Mouse (Mus musculus): Measurements from ENCODE around the gene Med27. TPM values are rescaled to one million over a fixed set of nuclear protein-coding genes. Genes with fewer than 3 reads are reported as not detected.

Gene Med27
- total RNA-seq, 2 experiments from 2014 or later: 18.6 to 21.7 TPM

DNA sequence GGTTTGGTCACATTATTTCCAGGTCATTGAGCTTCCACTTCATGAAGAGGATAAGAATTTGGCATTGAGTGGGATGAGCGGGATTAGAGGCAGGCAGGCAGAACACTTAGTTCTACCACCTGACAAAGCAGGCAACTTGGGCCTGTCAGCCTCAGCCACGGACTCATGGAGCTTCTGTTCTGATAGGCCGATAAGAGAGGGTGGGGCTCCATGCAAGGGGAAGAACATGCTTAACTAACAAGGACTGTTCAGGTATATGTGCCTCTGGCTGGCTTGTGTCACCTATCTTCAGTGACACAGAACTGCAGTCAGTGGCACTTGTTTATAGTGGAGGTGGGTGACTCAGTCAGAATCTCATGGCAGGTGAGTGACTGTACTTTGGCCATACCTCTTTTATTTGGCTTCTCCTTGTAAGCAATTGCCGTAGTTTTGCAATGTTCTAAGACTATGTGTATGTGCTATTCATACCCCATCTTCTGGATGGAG is 126.4 kb downstream of the Med27 start:
- DNase-seq: no peak

DNA sequence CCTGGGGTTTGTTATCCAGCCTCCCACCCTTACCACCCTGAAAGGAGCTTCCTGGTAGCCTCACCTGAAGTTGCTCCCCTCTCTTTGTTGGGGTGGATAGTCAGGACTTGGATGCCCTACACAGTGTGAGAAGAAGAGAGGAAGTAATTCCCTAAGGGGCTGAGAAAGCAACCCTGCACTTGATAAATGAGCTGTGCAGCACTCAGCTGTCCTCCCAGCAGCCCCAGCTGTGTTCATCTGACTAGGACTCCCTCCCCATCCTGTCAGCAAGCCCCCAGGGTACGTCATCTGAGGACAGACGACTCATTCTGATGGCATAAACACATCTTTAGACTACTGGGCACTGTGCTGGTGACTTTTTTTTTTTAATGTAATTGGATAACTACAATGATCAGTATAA is 127.3 kb downstream of the Med27 start:
- DNase-seq: no peak

DNA sequence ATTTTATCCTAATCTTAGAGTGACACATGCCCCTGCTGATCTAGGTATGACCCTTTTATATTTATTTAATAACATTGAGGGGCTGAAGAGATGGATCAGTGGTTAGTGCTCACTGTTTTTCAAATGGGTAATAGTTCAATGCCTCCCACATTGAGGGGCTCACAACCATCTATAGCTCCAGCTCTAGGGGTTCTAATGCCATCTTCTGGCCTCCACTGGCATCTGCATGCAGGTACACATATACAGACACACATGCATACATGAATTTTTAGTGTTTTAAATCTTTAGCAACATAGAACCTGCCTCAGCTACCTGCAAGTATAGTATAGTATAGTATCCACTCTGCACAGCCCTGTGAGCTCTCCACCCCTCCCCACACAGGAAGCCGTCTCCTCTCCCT is 130.1 kb downstream of the Med27 start:
- DNase-seq: no peak

DNA sequence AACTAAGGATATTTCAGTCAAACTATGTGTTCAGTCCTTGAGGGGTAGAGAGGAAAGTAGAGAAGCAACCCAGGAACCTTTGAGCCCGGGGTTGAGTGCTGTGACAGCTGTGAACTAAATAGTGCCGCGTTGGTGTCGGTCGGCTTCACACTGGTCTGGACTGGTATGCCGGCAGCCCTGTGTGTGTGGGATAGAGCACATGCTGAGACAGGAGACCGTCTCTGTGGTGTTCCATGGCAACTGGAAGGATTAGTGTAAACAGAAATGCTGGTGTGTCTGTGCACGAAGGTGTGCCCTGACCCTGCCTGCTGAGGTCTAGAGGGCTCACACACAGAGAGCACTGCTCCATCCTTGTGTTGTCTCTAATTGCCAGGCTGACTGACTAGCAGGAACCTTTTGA is 135.2 kb downstream of the Med27 start:
- no peak for DNase-seq

DNA sequence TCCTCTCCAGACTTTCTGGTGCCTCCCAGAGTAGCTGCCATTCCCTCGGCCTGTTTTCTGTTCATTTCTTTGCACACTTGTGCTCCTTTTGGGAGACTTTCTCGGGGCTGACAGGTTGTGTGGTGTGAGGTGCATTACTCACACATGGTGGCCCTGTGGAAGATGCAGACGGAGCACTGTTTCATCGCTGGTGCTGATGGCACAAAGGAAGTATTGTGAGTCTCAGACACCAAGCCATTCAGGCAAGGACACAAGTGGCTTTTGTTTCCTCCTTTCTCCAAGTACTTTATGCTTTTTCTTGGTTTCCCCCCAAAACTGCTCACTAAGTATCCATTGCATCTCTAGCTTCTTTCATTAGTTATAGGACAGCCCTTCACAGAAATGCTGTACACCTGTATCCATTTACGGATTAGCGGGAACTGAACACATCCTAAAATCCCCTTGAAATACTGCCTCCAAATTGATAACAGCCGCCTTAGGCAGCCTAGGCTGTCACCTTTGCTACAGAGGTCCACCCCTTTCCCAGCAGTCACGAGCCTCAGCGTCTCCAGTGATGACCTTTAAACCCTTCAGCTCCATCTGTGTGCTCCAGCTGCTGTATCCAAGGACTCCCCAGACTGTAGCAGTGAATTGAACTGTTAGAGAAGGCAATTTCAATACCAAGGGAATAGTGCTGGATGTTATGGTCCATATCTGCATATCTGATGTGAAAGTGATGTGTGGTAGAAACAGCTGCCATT is 136.5 kb downstream of the Med27 start:
- DNase-seq: no peak

DNA sequence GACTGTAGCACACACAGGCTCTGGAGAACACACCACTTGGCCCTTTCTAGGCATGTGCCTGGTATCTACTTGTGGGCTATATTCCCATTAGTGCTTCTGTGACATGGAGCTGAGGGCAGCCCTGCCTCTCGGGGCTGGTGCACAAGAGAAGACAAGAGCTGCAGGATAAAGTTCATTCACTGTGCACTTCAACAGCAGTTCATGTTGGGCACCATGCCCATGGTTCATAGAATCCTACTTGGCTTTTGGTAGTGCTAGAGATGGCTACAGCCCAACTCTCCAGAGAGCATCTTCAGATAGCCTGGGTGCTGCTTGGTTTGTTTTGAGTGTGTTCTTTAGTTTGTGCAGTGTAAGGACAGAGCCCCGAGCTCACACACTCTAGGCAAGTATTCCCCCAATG is 138.9 kb downstream of the Med27 start:
- DNase-seq: peak; percentile 49

DNA sequence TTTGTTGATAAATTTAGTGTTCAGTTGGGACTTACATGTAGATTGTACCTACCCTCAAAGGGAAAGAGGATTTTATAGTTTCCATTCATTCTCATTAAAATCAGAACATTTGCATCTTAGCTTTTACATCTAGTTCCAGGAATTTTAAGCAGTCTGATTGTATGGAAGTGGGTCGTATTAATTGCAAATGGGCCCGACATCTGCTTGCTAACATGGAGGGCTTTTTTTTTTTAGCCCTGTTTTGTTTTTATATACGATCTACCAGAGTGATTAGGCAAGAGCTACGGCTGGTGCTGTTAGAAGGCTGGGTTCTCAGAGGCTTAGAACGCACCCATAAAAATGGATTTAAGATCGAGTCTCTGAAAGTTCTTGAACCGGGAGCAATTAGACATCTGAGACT is 139.9 kb downstream of the Med27 start:
- DNase-seq: no peak

DNA sequence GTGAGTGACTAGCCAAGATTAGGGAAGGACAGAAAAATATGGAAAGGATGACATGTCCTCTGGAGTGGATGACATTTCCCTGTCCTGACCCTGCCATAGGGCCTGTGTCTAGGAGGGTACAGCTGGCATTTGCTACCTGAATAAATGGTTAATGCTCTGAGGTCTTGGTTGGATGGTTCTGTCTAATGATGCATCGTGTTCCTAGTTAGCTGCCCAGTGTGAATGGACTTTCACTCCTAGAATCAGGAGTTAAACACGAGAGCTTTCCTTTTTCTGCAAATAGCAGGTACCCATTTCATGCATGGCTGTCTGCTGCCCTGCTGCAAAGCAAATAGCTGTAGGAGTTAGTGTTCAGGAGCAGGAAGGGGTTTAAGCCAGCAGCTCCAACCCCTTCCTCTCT is 141.0 kb downstream of the Med27 start:
- no peak for DNase-seq

DNA sequence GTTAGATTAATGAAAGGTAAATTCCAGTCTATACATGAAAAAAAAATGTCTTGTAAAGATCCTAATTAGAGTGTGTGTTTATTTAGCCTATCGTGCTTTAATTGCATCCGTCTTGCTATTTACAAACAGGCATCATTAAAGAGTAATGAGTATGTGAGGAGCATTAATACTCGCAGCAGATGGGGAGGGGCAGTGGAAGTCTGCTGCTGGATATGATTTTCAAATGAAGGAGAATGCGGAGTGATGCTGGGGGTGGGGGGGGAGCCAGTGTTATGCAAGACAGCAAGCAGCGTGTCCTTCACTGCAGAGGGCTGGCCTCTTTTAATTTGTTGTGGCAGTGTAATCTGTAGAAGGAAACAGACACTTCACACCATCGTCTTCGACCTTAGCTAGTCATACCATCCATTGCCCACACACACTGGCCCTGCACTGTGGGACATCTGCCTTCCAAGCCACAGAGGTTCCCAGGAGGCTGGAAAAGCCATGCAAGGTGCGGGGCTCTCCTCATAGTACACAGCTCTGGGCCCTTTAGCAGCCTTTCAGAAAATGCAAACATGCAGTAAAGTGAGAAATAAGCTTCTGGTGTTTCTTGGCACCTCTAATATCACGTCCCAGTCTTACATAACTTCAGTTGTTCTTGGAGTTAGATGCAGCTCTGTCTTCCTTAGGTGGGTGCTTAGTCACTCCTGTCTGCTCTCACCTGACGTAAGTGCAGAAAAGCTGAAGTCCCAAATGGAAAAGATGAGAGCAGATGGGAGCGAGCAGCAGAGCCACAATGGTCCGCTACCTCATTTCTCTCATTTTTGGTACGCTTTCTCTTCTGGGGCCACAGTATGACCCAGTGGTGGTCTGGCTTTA is 142.0 kb downstream of the Med27 start:
- no peak for DNase-seq

DNA sequence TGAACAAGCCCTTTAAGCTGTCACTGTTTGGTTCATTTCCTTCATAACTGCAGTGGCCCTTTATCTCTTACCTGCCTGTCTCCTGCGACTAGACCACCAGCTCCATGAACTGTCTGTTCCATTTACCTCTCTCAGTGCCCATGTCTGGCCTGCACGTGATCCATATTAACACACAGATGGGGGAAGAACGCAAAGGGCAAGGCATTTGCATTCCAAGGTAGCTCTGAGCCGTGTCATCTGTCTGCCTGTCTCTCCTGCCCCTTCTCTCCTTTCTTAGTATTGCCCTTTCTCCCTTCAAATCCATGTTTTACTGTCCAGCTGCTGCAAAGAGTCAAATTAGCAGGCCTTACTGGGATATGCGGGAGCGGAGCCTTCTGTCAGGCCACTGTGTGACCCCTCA is 145.0 kb downstream of the Med27 start:
- no peak for DNase-seq

DNA sequence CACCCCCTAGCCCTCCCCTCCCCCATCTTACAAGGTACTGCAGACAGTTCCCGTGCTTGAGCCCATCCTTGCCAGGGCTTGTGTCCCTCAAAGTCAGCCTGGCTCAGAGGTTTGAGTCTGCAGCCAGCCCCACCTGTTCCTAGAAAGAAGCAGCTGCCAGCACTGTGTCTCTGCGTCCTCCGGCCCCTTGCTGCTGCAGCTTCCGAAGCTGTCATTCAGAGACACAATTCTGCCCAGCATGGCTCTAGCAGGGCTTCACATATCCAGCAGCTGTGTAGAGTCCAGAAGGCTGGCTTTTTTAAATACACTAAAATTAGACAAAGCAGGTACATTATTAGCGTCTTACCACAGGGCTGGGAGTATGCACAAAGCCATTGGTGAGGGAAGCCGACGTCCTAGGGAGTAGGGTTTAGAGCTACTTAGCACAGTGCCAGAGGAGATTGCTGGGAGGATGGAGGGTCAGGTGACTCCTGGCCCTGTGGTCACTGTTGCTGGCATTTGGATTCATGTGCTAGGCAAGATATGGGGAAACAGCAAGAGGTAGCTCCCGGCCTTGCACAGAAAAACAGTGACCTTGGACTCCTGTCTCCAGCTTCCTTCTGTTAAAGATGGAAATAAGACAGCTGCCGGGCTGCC is 146.9 kb downstream of the Med27 start:
- peak; percentile 49 for DNase-seq

DNA sequence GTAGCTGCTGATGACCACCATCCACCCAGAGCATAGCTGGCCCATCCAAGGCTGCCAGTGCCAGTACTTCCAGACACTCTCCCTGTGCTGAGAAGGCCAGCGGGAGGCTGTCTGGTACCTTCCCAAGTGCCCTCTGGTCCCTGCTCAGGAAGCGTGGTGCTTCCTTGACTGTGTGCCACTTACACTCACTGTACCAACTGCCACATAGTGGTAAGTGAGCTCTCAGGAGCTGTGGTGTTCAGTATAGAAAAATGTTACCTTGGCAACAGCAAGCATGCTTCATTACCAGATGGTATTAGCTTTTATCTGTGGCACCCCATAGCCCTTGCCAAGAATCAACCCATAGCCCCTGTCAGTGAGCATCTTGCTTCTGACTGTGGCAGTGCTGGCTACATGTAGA is 148.7 kb downstream of the Med27 start:
- no peak for DNase-seq

DNA sequence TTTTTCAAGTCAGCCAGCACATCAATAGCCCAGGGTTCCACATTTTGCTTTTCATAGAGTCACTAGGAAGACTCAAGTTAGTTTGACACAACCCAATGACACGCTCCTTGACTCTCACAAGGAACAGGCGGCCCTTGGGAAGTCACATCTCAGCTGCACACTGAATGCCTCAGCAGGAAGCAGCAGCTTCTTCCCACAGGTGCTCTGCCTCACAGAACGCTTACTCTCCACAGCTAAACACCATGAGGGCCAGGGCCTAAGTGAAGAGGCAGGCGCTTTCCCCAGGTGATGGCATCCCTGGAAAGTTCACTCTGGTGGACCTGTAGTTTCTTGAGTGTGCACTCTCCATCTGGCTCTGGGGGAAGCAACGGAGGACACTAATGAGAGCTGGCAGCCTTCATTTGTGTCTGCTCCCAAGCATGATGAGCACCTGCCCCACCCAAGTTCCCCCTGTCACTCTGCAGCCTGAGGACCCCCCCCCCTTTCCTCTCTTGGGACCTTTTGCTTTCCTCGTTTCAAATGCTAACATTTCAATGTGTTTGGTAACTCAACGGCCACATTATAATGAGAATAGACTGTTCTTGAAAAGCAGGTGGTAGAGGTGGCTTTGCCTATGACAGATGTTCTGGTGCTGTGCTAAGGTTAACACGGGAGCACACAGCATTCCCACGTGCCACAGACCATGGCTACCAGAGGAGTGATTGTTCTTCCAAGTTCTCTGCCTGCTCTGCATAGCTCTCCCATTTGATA is 154.2 kb downstream of the Med27 start:
- DNase-seq: no peak

DNA sequence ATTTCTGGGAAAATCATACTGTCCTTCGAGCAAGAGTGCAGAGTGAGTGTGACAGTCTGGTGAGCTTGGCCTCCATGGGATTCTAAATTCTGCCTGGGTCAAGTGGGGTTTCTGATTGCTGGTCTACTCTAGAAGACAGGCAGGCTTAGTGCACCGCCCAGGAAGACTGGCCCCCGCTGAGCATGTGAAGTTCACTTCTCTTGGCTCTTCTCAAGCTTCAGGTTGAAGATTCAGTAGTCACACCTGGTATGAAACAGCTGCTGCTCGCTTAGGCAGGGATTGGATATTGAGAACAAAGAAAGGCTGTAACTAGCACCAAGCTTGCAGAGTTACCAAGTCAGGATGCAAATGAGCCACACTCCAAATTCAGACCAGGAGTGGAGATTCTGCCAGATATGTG is 154.8 kb downstream of the Med27 start:
- DNase-seq: no peak

DNA sequence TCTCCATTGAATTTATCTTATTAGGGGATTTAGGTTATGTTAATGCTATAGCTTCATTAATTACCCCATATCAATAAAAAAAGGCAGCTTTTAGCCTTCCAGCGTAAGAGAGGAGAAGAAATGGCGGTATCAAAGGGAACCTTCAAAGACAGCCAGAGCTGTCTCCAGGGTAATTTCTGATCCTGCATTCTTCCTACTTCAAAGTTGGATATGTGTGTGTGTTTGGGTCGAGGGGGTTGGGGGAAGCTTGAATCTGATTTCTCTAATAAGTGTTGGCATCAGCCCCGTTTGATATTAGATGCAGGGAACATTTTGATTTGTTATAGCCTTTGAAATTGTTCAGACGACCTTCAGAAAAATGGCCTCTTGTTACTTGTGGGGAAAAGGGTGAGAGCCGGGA is 158.2 kb downstream of the Med27 start:
- no peak for DNase-seq

DNA sequence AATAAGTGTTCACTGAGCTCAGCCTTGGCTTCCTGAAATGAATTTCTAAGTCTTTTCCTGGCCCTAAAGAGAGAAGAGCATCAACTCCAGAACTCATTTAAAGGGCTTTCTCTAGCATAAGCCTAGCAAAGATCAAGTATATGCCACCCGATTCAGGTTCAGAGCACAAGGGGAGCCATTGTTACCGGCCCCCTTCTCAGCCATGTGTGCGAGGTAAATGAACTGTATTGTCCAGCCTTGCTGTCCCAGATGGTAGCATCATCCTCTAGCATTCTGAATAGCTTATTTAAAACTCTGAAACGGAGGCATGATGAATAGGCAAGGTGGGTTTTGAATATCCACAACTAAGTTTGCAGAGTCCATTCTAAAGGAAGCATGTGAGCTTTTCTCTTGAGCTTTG is 159.8 kb downstream of the Med27 start:
- DNase-seq: no peak

DNA sequence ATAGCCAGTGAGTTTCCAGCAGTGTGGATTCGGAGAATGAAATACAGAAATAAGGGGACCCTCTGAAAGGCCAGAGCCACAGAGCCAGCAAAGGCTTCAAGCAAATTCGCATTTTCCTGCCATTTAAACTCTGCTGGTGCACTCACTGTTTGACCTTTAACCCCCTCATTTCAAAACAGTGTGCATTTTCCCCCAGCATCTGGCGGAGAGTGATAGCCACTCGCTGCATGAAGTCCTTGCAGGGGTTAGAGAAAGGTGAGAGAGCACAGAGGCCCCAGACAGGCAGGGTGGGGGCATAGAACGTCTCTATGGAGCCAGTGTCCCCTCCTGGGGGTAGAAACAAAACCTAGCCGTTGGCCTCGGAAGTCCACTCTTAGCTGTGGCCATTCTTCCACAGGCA is 166.5 kb downstream of the Med27 start:
- no peak for DNase-seq

DNA sequence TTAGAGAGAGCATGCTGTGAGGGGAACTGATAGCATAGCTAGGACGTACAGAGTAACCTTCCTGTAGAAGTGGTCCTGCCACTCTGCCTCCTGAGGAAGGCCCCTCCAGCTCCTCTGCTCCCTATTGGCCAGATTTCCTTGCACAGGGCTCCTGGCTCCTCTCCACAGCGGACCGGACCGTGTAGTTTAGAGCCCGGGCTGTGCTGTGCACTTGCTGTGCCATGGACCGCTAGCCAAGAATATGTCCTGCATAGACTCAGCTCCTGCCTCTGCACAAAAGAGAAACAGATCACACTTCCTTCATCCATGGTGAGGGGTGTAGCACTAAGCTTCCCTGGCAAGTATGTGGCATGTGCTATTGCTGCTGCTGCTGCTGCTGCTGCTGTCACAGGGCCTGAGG is 168.2 kb downstream of the Med27 start:
- no peak for DNase-seq

DNA sequence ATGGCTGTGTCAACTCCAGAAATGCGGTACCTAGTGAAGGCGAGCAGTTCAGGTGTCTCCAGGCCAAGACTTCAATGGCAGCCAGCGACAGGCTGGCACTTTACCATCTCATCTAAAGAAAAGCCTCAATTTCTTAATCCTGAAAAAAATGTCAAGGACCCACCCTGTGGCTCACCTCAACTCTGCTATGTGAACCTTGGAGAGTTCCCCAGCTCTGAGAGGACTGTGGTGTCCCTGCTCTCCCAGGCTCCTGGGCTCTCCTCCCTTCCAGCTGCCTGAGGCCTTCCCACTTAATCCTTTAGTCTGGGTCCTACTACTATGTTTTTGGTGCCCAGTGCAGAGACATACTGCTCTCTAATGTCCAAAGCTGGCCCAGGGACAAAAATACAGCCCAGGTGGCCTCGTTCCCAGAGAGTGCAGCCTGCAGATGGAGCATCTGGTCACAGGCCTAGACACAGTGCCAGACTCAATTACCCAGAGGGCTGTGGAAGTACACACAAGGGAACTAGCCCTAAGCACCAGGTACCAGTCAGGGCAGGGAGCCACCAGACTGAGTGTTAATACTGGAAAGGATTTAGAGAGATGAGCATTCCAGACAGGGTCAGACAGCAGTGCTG is 169.3 kb downstream of the Med27 start:
- DNase-seq: peak; percentile 72

DNA sequence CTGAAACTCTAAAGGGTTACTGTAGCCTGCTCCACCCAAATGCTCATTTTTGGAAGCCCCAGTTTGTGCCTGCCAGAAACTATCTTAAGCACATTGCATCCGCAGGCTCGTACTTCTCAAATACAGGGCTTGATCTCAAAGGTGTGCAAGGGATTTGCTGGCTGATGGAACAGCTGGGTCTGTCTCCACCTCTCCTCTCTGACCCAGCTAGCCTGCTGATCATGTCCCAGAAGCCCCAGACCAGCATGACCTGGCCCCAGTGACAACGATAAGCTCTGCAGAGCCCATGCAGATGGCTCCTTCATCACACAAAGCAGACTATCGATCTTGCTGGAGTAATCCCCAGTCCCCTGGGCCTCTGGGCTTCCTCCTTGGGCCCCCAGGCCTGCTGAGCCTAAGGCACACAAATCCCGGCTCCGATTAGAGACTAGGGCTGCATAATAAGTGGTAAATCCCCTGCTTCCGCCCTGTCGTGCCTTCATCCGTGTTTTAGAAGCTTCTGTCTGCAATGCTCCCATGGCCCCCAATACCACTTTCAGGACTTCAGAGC is 170.1 kb downstream of the Med27 start:
- no peak for DNase-seq

DNA sequence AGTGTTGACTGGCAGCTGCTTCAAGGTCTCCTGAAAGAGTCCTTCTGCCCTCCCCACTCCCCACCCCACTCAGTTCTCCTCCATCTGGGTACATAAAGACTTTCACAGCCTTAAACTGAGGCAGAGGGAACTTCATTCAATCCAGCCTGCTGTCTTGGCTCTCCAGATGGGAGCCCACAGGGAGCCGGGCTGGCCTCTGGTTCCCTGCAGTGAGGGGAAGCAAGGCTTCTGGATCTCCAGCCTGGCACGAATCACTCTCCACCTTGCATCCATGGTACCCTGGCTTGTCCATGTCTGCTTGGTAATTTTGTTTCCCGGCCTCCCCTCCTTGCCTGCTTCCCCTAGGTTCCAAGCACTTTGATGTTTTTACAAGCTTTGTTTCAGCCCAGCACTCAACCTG is 172.8 kb downstream of the Med27 start:
- DNase-seq: no peak

DNA sequence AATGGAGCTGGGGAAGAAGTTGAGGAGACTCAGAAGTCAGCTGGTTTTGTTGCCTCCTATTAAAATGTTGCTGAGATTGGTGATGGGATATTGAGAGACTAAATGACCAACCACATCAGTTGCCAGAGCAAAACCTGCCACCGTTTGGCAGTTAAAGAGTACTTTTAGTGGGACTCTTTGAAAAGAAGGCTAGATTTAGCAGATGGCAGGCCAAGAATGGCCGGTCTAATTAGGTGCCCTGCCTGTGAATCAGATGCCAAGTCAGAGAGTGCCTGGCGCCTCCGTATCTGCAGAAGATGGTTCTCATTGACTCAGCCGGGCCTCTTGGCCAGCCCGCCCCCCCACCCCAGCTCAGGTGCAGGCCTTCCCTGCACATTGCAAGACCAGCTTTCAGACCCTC is 173.6 kb downstream of the Med27 start:
- no peak for DNase-seq

Data from adrenal gland, postnatal 10 days (tissue).